Mouse (Mus musculus) ES-CJ7 (cell line): ENCODE results near the gene Mroh3.

ENCODE experiments used
- DNase-seq: peaks from one replicate; pipeline ENCODE4 v3.0.0; 2011; ENCODE audit warnings: low read depth, low spot score

Mroh3 gene

GRCm38 (mm10) chr1:136156951-136157350 is 55.7 kb downstream of the Mroh3 start:
- DNase-seq, result no peak

GRCm38 (mm10) chr1:136156304-136156703 is 56.3 kb downstream of the Mroh3 start:
- no peak for DNase-seq

GRCm38 (mm10) chr1:136151371-136151770 is 61.3 kb downstream of the Mroh3 start:
- no peak for DNase-seq

DNA sequence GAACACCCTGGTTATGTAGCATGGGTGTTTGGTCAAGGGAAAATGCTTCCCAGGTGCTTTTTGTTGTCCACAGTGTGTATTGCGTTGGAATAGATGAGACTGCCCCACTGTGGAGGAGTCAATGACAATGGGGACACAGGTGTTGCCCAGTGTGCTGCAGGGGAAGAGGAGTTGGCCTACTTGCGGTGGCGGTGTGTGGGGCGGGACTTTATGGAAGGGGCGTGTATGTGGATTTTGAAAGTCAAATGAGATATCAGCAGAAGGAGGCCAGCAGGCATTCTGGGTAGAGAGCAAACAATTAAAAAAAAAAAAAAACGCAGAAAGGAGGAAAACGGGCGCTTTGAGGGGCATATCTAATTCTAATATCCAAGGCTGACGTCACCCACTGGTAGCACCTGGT is 62.9 kb downstream of the Mroh3 start:
- no peak for DNase-seq

DNA sequence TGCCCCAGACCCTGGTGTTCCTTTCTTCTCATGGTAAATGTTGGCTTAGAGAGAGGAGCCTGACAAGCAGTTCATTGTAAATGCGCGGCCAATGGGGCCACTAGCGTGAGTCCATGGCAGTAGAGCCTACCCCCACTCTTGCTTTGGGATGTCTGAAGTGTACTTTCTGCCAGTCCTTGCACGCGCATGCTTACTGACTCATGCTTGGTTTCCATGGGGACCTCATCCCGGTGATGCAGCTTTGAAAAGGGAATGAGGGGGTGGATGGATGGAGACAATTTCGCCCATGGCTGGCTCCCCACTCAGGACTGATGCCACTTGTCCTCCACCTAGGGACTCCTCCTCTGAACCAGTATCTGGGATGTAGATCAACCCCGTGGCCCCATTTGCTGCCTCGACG is 69.1 kb downstream of the Mroh3 start:
- DNase-seq, result no peak

- no peak for DNase-seq
Measured at GRCm38 (mm10) chr1:136142336-136142735, 70.3 kb downstream of the Mroh3 start.

- no peak for DNase-seq
Measured at GRCm38 (mm10) chr1:136141176-136141950, 71.3 kb downstream of the Mroh3 start.

DNA sequence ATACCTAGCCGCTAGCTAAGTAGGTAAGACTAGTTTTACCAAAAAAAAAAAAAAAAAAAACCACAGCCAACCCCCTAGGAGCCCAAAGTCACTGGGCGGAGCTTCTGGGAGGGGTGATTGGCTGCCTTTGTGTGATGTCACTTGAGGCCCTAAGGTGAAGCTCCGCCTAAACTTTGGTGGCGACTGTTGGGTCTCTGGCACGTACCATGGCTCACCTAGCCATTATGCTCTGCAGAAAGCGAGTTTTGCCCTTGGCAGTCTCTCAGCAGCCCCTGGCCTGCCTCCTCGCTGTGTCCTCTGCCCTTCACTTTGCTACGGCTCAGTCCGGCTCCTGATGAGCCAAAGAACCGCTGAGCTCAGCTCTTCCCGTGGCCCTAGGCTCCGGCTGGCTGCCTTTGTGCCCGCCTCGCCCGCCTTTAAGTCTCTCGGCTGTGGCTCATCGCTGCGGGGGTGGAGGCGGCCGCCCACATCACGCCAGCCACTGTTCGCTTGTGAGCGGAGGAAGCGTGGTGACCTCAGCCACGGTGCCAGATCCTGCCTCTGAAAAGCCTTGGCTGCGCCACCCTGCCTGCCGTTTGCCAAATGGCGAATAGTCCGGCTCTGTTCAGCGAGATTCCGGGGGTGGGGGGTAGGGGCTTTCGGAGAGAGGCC is 72.5 kb downstream of the Mroh3 start:
- peak; percentile 76 for DNase-seq

DNA sequence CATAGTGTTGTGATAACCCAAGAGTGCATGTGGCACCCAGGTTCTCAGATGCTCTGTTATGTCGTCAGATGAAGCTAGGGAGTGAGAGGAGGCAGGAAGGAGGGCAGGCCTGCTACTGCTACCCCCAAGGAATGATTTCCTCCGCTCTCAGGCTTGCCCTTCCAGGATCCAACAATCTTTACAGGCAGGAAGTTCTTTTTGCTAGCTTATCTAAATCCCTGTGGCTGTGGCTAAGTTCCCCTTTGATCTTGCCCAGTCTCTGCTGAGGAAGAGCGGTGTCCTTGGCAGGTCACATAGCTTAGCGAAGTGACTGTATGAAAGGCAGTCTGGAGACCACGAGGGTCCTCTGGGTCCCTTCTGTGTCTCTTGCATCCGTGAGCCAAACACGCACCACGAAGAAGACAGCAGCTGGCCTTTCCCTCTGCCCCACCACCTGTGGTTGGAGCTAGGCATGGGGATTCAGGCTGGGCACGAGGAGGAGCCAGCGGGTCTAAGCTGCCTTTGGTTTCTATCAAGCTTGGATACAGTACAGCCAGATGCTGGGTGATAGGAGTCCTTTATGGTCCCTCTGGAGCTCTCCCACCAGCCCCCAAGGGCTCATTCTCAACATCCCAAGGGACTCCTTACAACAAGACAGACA is 74.3 kb downstream of the Mroh3 start:
- no peak for DNase-seq

DNA sequence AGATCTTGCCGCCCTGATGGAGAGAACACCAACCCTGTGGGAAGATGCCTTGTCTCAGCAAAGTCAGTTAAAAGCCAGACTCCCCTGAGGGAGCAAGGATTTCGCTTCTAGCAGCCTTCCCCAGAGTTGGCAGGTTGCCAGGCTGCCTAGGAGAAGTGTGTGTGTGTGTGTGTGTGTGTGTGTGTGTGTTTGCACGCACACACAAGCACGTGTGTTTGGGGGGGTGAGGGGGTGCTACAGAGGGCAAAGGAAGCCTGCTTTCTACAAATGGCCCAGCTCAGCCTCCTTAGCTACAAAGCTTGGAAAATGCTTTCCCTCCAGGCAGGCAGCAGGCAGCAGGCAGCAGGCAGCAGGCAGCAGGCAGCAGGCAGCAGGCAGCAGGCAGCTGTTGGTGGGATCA is 75.1 kb downstream of the Mroh3 start:
- DNase-seq, result no peak

DNA sequence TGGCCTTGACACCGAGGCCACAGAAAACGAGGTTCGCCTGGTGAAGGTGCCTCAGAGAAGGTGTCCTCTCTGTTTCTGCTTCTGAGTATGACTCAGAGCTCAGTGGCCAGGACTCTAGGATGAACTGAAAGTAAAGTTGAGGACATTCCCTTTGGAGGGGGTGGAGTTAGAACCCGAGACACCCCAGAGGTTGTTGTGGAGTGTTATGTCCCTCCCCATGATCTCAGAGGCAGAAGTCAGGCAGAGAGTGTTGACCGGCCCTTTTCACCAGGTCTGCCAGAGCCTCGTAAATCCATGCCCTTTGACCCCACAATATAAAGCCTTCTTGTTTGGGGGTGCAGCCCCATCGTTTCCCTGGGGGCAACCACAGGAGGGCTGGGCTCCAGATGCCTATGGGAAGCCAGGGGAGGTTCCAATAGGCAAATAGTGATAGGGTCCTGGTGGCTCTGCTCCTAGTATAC is 75.5 kb downstream of the Mroh3 start:
- no peak for DNase-seq

DNA sequence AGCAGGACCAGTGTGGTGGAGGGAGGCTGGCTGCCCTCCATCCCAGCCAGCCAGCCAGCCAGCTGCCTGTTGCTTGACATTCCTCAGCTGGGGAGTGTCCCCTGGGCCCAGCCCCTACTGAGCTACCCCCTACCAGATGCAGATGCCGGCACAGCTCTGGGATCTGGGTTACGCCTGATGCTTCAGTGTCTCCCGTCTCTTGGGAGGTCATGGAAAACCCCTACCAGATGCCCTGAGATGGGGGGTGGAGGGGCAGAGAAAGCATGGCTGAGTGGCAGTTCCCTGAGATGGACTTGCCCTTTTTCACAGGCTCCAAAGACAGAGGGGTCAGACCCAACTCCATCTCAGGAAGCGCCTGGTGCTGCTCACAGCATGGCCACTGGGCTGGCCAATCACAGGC is 76.1 kb downstream of the Mroh3 start:
- peak; percentile 44 for DNase-seq

- no peak for DNase-seq
Measured at GRCm38 (mm10) chr1:136135777-136136444, 76.7 kb downstream of the Mroh3 start.

GRCm38 (mm10) chr1:136135046-136135445 is 77.6 kb downstream of the Mroh3 start:
- no peak for DNase-seq

DNA sequence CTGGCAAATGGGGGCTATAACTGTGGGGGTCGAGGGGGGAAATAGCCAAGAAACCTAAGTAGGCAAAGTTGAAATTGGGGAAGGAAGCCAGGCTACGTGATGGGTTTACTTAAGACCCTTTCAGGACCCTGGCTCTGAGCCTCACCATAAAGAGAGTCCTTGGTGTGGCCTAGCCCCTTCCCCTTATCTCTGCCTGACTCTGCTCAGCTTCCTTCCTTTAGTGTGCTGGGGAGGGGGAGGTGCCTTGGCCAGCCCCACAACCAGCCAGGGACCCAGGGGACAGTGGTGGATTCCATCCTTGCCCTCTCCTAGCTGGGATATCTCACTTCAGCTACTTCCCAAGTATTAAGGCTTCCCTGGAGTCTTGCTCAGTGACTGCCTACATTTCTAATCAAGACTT is 78.1 kb downstream of the Mroh3 start:
- DNase-seq, result no peak

GRCm38 (mm10) chr1:136133570-136134240 is 78.9 kb downstream of the Mroh3 start:
- no peak for DNase-seq

DNA sequence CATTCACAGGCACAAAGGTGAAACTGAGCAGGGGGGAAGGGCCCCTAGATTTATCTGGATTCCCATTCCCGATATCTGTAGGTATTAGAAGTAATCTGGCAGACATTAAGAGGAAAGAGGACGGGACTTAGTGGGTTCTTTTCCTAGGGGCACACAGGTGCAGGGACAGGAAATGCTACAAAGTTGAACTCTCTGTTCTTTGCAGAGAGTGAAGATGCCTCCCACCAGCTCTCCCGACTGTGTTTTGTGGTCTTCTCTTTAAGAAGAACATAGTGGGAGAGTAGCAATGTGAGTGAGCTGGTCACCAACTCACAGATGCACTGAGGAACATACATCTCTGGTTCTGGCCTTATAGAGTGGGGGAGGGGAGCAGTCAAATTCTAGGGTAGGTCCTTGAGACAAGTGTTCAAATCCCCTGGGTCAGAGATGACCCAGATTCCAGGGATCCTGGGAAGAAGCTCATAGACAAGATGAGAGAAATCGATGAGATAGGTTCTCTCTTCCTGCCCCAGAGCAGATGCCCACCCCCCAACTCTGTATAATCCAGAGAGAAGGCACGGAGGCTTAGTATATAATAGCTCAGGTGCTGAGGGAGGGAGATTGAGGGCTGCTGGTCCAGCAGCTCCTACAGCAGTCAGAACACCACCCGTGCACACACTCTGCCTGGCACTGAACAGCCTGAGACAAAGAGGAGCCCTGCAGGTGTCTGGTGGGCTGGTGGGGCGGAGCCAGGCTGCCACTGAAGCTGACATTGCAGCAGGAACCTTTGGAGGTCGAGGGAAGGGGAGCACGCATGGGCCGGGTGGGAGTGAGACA is 80.0 kb downstream of the Mroh3 start:
- DNase-seq, result no peak
